Comparison of ENCODE assay signal across 8 mouse cellular contexts in the genomic region with DNA sequence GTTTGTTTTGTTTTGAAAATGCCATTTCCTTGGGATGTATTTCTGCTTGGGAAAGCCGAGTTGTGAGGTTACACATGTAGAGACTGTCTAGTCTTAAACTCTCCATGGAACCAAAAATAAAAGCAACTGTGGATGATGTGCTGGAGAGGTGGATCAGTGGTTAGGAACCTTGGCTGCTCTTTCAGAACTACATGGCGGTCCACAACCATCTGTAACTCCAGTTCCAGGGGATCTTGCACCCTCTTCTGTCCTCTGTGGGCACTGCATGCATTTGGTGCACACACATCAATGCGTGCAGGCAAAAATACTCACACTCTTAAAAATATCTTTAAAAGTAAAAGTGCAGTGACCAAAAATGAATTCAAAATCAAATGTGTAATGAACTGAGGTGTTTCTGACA. TPM values are rescaled to one million over a fixed set of nuclear protein-coding genes. Genes with fewer than 3 reads are reported as not detected.
DNase-seq lines count a peak whose midpoint lies in the region; TF ChIP-seq lines count a peak whose summit lies in the region.

No protein-coding gene starts in this region.

- H3K9ac ChIP-seq in liver, adult 2 months (ENCODE audit: low read depth, low read length): no peak overlapping the region

- no peaks in the 10 kb centered on the region for H3K27me3 ChIP-seq in cerebellum, adult 2 months (ENCODE audit: control insufficient read depth, insufficient read depth, low read length)
- H3K27me3 ChIP-seq in liver, adult 2 months (ENCODE audit: control insufficient read depth, insufficient read depth, low read length): no peaks in the 10 kb centered on the region

- H3K4me1 ChIP-seq in cerebellum, adult 2 months (ENCODE audit: control insufficient read depth, insufficient read depth, low read length): no peaks in the 10 kb centered on the region; the same call in none of the 2 replicates
- peaks cover 4% of the 10 kb centered on the region; the same call in 1 of the 2 replicates for H3K4me1 ChIP-seq in bone marrow macrophage, adult 2 months (ENCODE audit: control insufficient read depth, insufficient read depth, low read length)
- H3K4me1 ChIP-seq in liver, adult 2 months (ENCODE audit: control insufficient read depth, insufficient read depth, low read length): no peaks in the 10 kb centered on the region

- WGBS in cerebellum, adult 2 months: 70% methylated on average over 3 of the region's 3 CpGs
- WGBS in liver, adult 2 months: 57% methylated on average over 3 of the region's 3 CpGs

- DNase-seq in cerebellum, adult 2 months: no peak
- DNase-seq in cerebellum, adult 9-10 months: no peak
- peak; percentile 23 to 56 for DNase-seq in left cerebral cortex, postnatal 14 days (ENCODE audit: low spot score in 2 of 2)
- no peak for DNase-seq in left cerebral cortex, adult 11 months (ENCODE audit: low spot score)
- DNase-seq in liver, adult 2 months (ENCODE audit: extremely low read depth, low read depth, low spot score): peak; percentile 31
- peak; percentile 36 for DNase-seq in spleen, adult 12 weeks (ENCODE audit: low spot score)
- no peak for DNase-seq in ovary, adult 18-20 months (ENCODE audit: low spot score)

- TF ChIP-seq CTCF in cerebellum, adult 2 months (IDR thresholded peaks at IDR 0.05; ENCODE audit: borderline replicate concordance, insufficient read depth, low read depth, low read length): peak; percentile 74
- peak; percentile 45 for TF ChIP-seq CTCF in bone marrow macrophage, adult 2 months (IDR thresholded peaks at IDR 0.05; ENCODE audit: low read depth, low read length)
- peak; percentile 72 for TF ChIP-seq CTCF in liver, adult 2 months (IDR thresholded peaks at IDR 0.05; ENCODE audit: low read depth, low read length)

- H3K27ac ChIP-seq in cerebellum, adult 2 months (ENCODE audit: insufficient read depth, low read length): no peak overlapping the region
- no peak overlapping the region for H3K27ac ChIP-seq in bone marrow macrophage, adult 2 months (ENCODE audit: insufficient read depth, low read depth, low read length)
- H3K27ac ChIP-seq in liver, adult 2 months (replicated peaks; ENCODE audit: insufficient read depth, low read depth, low read length): no peak overlapping the region

- peaks cover 3% of the 10 kb centered on the region for H3K36me3 ChIP-seq in liver, adult 2 months (ENCODE audit: control insufficient read depth, insufficient read depth, low read length)

- H3K4me3 ChIP-seq in cerebellum, adult 2 months (replicated peaks; ENCODE audit: insufficient read depth, low read depth, low read length): no peak overlapping the region
- no peak overlapping the region for H3K4me3 ChIP-seq in bone marrow macrophage, adult 2 months (ENCODE audit: insufficient read depth, low read length)
- no peak overlapping the region for H3K4me3 ChIP-seq in liver, adult 2 months (ENCODE audit: insufficient read depth, low read depth, low read length)

- H3K79me2 ChIP-seq in liver, adult 2 months (ENCODE audit: control insufficient read depth, insufficient read depth, low read length): no peaks in the 10 kb centered on the region

- no peak for TF ChIP-seq POLR2A in cerebellum, adult 2 months (IDR thresholded peaks at IDR 0.05; ENCODE audit: borderline replicate concordance, insufficient read depth, low read length)
- TF ChIP-seq POLR2A in bone marrow macrophage, adult 2 months (IDR thresholded peaks at IDR 0.05; ENCODE audit: borderline replicate concordance, low read depth, low read length): no peak
- TF ChIP-seq POLR2A in liver, adult 2 months (IDR thresholded peaks at IDR 0.05; ENCODE audit: extremely low read depth, insufficient read depth, low read length): no peak

- intact Hi-C loops in left cerebral cortex, postnatal 14 days (cut with DNase I): no loop called here

RNA-seq across cellular contexts. Expression of a gene that starts 15.4 kb away (rescaled TPM):
- polyA plus RNA-seq in cerebellum, adult 2 months (2012; rRNA removed): 63.8 and 64.1 TPM in 2 replicates
- 10 to 100 TPM; 61.9 to 62.2 TPM for total RNA-seq in left cerebral cortex, postnatal 14 days (2021)
- polyA plus RNA-seq in bone marrow macrophage, adult 2 months (2012; ENCODE audit: insufficient read depth, insufficient read length, missing spikeins): 32.5 and 35.5 TPM in 2 replicates
- 10.8 and 16.0 TPM in 2 replicates for total RNA-seq in liver, adult 2 months (2014; rRNA removed)
- 13.3 and 14.8 TPM in 2 replicates for polyA plus RNA-seq in liver, adult 2 months (2012; rRNA removed)

RNA-seq across cellular contexts. Expression of a gene that starts 27.4 kb away (rescaled TPM):
- polyA plus RNA-seq in cerebellum, adult 2 months (2012; rRNA removed): not detected in 2 replicates
- total RNA-seq in left cerebral cortex, postnatal 14 days (2021): not detected
- polyA plus RNA-seq in bone marrow macrophage, adult 2 months (2012; ENCODE audit: insufficient read depth, insufficient read length, missing spikeins): 0.40 and 0.49 TPM in 2 replicates
- total RNA-seq in liver, adult 2 months (2014; rRNA removed): not detected in 2 replicates
- polyA plus RNA-seq in liver, adult 2 months (2012; rRNA removed): not detected in 2 replicates

RNA-seq across cellular contexts. Expression of a gene that starts 32.1 kb away (rescaled TPM):
- 39.5 and 47.1 TPM in 2 replicates for polyA plus RNA-seq in cerebellum, adult 2 months (2012; rRNA removed)
- 1 to 10 TPM; 5.9 to 7.1 TPM for total RNA-seq in left cerebral cortex, postnatal 14 days (2021)
- 3.7 and 4.4 TPM in 2 replicates for polyA plus RNA-seq in bone marrow macrophage, adult 2 months (2012; ENCODE audit: insufficient read depth, insufficient read length, missing spikeins)
- total RNA-seq in liver, adult 2 months (2014; rRNA removed): 8.1 and 9.9 TPM in 2 replicates
- 8.5 and 9.1 TPM in 2 replicates for polyA plus RNA-seq in liver, adult 2 months (2012; rRNA removed)

RNA-seq across cellular contexts. Expression of a gene that starts 32.3 kb away (rescaled TPM):
- 7.9 and 8.9 TPM in 2 replicates for polyA plus RNA-seq in cerebellum, adult 2 months (2012; rRNA removed)
- total RNA-seq in left cerebral cortex, postnatal 14 days (2021): 10 to 100 TPM in 1 of 2 experiments, 1 to 10 TPM in 1; 9.6 to 11.4 TPM
- polyA plus RNA-seq in bone marrow macrophage, adult 2 months (2012; ENCODE audit: insufficient read depth, insufficient read length, missing spikeins): 32.6 and 38.7 TPM in 2 replicates
- total RNA-seq in liver, adult 2 months (2014; rRNA removed): 1.4 and 1.5 TPM in 2 replicates
- 1.9 and 2.2 TPM in 2 replicates for polyA plus RNA-seq in liver, adult 2 months (2012; rRNA removed)

Comparison
In these comparisons a context has a peak if more than half of its experiments do, and no peak if none do; other contexts are left out.
1. DNase-seq: peak in left cerebral cortex, postnatal 14 days (2 of 2), liver, adult 2 months (single experiment) and spleen, adult 12 weeks (single experiment); none in cerebellum, adult 2 months (0 of 2), cerebellum, adult 9-10 months (single experiment), left cerebral cortex, adult 11 months (single experiment) and ovary, adult 18-20 months (single experiment).
2. Peak in every context shown above with its lines, with median percentiles within 50 percentile points of each other: CTCF ChIP-seq.